Mouse (Mus musculus): ENCODE results near the gene Grk5.
A peak's percentile ranks its signal among the peaks of the same experiment; 100 is the strongest.

The Grk5 gene

DNA sequence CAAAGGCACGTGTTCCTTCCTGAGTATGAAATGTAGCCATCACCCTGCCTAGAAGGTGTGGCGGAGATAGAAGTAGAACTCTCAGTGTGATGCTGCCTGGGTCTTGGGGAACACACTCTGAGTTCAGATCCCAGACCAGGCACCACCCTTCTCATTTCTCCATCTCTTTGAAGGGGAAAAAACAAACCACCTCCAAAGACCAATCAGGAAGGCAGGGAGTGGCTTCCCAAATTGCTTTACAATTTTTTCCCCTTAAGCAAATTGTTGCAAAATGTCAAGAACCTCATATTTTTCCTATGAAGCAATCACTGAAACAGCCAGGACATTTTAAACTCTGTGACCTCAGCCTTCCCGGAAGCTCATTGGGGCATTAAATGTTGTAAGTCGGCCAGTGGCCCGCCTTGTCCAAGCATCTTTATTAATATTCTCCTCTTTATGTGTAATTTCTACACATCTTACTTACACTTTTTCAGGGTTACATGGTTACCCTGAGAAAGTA is 190.8 kb downstream of the Grk5 start:
- DNase-seq: peak; percentile 7 to 24

DNA sequence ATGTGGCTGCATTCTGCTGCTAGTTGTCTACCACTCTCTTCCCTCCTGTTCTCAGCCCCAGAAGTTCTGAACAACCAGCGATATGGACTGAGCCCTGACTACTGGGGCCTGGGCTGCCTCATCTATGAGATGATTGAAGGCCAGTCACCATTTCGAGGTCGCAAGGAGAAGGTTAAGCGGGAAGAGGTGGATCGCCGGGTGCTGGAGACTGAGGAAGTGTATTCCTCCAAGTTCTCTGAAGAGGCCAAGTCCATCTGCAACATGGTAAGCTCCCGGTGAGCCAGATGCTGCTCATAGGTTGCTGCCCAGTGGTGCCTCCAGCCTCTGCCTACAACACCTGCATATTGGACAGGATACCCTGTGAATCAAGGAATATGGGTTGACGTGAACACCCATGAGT is 193.5 kb downstream of the Grk5 start:
- no peak for DNase-seq

DNA sequence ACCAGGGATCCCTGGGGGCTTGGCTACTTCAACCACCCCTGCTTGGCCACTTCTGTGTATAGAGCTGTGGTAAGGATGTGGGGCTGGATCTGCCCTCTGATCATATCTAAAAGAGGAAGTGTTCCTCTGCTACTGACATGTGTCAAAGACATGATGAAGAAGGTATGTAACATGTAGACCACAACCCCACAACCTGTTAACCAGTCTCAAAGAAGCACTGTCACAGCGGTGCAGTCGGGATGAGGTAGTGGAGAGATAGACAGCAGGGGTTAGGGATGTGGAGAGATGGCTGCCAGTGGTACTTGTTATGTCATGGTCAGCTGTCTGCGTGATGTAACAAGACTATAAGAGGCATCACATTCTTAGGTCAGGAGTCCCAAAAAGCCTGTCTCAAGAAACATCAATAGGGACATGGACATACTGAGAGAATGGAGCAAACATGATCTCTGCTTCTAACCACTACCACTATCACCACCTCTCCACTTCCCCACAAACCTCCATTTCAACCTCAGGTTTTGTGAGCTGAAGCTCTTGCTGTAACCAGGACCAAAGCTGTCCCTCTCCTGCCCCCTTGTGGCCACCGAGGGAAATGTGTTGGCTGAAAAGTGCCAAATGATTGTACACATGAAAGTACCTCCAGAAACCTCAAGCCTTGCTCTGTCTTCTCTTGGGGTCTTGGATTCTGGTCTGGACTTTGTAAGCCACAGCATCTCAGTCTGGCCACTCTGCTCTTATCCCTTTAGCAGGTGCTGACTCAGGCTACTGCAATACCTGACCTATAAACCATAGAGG is 194.8 kb downstream of the Grk5 start:
- peak; percentile 79 to 93 for DNase-seq

DNA sequence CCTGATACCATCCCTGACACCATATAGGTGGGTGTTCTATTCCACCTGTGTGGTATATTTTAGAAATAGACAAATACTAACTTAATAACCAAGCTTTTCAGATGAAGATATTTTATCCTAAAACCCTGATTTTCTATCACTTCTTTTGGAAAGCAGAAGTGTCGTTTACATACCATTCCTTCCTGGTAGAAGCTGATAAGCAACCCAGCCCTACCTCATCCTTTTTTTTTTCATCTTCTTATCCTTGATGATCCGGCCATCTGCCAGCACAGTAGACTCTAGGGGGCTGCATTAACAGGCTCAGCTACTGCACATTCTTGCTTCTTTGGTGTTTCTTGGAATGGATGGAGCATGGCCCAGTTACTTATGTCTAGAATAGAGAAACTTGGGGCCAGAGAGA is 195.7 kb downstream of the Grk5 start:
- no peak for DNase-seq

DNA sequence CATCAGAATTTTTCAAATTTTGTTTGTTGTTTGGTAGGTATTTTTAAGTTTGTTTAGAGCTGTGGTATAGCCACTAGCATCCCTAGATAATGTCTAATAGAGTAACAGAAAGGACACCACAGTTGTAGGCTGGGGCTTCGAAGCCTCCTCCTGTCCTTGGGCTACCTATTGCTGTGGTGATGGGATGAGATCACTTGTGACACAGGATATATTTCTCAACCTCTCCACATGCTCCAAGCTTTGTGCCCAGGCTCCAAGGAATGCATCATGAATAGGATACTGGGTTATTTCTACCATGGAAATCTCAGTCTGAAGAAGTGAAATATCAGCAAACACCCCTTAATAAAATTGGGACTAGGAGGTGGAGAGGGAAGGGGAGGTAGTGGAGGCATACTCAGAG is 198.2 kb downstream of the Grk5 start:
- no peak for DNase-seq

DNA sequence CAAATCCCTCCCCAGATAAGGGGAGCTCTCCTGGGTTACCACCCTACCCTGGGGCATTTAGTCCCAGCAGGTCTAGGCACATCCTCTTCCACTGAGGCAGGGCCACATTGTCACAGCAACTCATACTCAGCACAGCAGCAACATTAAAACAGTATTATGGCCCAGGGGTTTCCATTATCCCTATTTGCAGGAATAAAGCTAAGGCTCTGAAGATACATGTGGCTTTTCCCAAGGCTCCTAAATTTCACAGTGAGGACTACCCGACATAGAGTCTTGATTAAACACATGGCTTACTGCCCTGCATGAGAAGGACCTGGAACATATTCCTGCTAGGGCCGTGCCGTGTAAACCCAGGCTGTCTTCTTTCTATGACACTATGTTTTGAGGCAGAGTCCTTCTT is 199.5 kb downstream of the Grk5 start:
- DNase-seq: no peak

DNA sequence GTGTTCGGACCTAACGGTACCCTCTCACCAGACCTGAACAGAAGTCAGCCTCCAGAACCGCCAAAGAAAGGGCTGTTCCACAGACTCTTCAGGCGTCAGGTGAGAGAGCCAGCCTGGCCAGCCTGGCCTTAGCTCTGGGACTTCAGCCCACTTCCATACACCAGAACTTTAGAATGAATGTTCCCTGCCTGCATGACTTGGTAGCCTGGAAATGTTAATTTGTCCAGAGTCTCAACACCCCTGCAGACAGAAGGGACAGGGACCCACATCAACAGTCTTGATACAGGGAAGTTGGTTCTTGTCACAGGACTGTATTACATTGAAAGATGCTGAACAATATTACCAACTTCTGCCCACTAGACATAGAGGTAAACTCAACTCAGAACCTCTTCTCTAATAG is 201.0 kb downstream of the Grk5 start:
- no peak for DNase-seq

DNA sequence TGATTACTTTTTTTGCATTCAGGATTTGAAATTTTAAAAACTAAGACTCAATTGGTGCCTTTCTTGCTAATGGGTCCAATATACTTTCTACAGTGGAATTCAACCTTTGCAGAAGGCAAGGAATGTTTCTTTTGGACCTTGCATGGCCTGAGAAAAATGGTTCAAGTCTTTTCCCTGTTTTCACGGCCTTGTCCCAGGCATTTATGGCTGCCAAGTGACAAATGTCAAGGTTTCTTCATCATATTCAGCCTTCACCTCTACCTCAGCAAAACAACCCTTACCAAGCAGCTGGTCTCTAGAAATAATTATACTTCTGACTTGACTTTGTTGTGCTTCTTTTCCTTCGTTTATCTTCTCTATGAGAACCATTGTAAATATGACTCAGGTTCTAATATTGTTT is 207.2 kb downstream of the Grk5 start:
- DNase-seq: no peak

DNA sequence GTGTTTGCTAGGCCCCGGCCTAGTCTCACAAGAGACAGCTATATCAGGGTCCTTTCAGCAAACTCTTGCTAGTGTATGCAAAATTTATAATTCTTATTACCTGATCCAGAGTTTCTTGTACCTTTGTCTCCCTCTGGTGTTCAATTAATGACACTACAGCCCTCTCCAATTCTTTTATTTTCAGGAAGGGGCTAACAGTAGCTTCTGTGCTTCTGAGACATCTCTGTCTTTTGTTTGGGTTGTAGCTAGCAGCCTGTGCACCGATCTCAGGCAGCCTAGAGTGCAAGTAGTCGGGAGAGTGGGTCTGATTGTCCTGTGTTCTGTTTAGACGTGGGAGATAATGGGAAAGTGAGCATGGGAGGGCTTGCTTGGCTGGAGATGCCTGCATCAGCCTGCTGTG is 208.2 kb downstream of the Grk5 start:
- DNase-seq: no peak

DNA sequence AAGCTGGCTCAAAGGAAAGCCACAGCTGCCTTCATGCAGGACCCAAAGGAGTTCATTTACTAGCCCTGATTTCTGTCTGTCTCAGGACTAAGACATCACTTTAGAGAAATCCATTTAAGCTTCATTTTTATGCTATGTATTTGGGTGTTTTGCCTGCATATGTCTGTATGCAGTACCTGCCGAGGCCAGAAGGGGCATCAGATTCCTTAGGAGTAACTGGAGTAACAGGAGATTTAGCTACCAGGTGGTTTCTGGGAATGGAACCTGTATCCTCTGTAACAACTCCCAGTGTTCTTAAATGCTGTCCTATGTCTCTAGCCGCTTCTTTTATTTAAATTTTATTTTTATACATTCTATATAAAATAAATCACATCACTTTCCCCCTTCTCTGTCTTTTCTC is 220.6 kb downstream of the Grk5 start:
- no peak for DNase-seq

DNA sequence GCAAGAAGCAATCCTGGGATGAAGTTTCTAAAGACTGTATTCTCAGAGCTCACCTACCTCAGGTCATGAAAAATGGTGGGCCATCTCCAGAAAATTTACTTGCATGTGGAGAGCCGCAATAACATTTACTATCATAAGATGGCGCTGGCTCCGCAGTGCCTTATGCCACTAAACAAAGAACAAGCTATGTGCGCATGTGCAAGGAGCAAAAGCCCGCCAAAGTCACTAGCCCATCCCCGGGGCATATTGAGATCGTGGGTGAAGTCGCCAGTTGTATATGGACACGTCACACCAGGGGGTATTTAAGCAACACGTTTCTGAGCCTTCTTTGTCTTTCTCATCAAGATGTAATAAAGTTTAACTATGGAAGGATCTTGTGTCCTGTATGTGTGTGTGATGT is 241.5 kb downstream of the Grk5 start:
- DNase-seq: no peak

DNA sequence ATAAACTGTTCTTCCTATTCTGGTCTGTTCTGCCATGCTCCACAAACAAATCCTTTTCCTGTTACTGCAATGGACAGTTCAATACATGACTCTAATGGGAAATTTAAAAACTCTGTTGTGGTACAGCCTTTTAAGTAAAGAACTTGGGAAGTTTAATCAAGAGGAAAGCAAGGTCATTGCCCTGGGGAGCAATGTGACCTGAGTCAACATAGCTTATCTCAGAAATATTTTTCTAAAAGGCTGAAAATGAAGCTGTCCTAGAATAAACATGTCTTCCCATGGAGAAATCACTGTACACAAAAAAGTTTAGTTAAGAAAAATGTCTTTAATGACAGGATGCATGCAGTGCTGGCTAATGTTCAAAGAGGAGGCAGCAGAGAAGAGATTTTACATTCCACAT is 249.1 kb downstream of the Grk5 start:
- no peak for DNase-seq

DNA sequence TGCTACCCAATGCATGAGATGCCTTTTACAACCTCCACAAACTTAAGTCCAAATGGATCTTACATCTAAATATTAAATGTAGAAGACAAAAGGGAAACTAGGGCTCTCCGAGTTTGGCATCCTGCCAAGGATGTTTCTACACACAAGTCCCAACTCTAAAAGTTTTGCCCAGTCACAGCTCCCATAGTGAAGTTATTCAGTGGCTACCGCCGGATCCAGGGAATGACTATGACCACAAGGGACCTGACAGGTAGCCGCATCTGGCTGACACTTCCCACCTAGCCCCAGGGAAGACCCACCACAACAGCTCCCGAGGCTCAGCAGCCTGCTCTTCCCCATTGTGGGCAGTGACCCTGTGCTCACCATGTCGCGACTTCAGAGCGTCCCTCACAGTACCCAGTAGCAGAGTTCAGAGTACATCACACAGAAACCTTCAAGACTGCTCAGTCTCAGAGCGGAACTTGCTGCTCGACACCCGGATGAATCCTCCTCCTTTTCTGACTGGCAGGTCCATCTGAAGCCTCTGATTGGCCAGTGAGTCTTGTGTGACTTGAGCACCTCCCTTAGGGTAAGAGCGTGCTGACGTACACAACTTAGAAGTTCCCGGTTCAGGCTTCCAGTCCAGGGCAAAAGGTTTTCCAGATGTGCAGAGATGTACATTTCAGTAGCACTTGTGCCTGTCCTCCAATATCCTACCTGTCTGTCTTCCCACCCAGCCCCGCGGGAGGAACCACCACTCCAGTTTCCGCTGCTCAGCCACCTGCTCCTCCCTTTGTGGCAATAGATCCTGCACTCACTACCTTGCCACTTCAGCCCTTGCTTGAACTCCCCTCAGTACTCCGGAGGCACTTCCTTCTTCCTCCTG is 251.0 kb downstream of the Grk5 start, which contains the start of gene Zfp950:
TSS of gene Zfp950 (minus strand) at position 499 of the 865 bp plus-strand sequence.
- peak; percentile 90 to 94 for DNase-seq

DNA sequence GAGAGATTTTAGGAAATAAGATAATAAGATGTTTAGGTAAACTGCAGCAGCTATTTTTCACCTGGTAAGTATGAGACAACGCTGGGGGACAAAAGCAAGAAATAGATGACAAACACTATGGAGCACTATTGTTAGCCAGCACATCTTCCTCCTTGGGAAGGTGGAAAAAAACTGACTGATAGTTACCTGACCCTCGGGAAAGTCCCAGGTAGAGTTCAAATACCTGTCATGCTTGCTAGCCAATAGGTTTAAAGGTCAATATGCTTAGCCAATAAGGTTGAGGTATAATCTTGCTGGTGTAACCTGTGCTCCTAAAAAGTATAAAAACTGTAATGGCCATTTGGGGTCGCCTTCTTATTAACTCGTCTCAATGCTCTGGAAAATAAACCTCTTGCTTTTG is 251.8 kb downstream of the Grk5 start:
- DNase-seq: peak in 1 of 2 experiments; percentile 22

Data from kidney, adult 8-10 months (tissue).